Mouse (Mus musculus): ENCODE results near the gene Mgrn1.

DNA sequence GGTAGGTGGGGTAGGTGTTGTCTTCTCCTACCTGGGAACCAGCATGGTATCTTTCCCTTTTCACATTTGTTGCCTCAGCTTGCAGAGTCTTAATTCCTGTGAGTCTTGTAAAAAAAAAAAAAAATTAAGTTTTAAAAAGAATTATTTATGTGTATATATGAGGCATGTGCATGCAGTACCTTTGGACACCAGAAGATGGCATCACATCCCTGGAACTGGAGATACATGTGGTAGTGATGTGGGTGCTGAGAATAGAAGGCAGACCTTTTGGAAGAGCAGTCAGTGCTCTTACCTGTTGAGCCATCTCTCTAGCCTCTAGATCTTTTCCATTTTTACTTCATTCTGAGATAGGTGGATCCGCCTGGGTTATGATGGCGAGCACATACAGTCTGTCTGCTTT, 23.7 kb downstream of the Mgrn1 start:
- TF ChIP-seq GATA1 (IDR thresholded peaks at IDR 0.05; ENCODE audit: low read length) (no peak), TAL1 (IDR thresholded peaks at IDR 0.05; ENCODE audit: low read length) (no peak)

Data from erythroblast, embryonic 14.5 days (primary cell).